Mouse (Mus musculus) mesoderm, embryonic 11.5 days (tissue): ENCODE measurements at regions not wholly inside any gene's neighbourhood (a gene's known extent, or its start where the extent isn't known, plus 50 kb on each side); places are given as distances from the start of the nearest gene placed in this dataset.

Experiments
- DNase-seq: peaks from one replicate; pipeline ENCODE4 v3.0.0-alpha.2; 2012; ENCODE audit warnings: low read depth, low spot score

GRCm38 (mm10) chr13:53805872-53806271 is 249.6 kb downstream of the Drd1 start:
- DNase-seq: no peak

GRCm38 (mm10) chr13:53800978-53801377 is 254.5 kb downstream of the Drd1 start:
- no peak for DNase-seq

DNA sequence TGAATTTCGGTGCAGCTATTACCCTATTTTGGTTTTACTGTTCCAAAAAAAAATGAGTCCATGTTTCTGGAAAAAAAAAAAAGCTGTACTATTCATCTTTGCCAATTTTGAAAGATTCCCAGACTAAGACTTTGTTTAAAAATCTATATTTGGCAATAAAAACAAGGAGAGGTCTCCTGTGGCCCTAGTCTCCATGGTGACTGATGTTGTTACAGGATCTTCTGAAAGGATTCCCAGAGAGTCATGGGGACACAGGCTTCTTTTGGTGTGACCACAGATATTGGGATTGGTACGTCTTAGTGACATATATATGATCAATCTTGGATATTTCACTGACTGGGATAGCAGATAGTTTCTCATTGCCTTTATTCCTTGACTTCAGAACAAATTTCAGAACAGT is 266.7 kb downstream of the Drd1 start:
- DNase-seq: no peak

- peak; percentile 87 for DNase-seq
Measured at GRCm38 (mm10) chr13:53783492-53783891, 272.0 kb downstream of the Drd1 start.

DNA sequence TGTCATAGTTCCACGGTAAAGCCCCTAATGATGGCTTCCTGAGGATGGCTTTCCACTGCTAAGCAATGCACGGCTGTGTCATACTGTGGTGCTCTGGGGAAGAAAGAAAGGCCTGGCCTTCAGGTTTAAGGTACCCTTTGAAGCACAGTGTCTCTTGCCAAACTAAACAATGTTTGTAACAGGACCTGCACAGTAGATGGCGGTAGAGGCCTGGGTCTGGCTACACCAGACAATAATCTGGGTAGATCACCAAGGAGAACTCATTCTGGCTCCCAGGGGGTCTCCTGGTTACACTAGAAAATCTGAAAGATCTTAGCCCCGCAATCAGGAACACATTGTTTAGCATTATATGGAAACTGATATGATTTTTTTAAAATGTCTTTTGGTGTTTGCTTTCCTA is 276.4 kb downstream of the Drd1 start:
- DNase-seq: peak; percentile 53

DNA sequence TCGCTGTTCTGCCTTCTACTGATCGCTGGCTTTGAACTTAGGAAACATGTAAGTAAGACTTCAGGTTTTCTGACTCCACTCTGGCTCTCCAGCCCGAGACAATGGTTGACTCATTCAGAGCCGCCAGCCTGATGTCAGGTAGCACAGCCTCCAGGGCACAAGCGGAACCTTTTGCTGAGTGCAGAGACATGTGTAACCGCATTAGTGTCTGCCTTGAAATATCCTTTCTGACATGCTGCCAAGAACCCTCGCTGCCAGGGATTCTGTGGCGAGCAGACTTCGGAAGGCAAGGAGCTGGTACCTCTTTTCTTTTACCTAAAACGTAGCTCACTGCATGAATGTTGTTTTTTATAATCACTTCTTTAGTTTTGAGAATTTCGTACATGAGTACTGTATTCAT is 279.1 kb downstream of the Drd1 start:
- DNase-seq: no peak

- peak; percentile 82 for DNase-seq
Measured at GRCm38 (mm10) chr13:53775687-53776086, 279.8 kb downstream of the Drd1 start.

DNA sequence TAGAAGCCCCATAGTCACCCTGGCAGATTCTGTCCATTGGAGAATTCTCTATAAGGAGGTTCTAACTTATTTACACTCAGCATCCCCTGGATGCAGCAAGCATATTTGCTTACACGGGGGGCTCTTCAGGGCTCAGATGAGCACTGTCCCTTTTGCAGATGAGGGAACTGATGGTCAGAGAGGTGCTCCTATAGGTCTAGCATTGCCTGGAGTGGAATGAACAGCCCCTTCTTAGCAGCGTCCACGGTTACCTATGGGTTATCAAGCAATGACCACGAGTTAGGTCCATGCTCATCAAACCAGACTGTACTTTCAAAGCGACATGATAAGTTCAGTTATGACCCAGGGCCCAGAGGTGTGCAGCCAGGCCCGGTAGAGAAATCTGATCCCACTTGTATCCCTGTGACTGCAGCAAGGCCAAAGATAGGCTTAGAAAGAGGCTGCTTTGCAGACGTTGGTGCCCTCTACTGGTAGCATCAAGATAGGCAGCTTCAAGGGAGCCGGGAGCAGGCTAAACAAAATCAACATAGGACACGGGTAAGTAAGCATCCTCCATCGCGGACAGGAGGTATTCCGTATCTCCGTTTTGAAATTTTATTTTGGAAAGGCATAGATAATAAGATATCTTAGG is 290.8 kb downstream of the Drd1 start:
- DNase-seq: peak; percentile 83

- DNase-seq: no peak
Measured at GRCm38 (mm10) chr13:53757576-53758237, 284.8 kb upstream of the Msx2 start.

DNA sequence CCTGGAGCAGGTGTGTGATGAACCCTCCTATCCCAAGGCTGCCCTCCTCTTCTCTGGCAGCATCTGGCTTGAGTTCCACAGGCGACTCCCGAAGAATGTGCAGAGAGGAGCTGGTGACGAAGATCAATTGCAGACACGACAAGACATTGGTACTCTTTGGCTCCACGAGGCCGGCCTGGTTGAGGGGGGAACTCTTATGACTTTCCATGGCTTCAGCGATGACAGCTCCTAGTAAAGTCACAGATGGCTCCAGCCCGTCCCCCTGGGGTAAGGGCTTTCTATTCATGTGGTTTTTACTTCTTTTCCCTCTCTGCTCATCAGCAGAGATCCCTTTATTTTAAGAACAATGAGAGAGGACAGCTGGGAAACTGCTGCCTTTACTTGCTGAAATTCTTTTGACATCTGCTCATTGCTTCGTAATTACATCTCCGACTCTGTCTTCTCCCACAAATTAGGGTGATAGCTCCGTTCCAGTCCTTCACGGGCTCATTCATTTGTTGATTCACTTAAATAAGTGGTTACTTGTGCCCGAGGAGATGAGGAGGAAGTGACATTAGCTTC is 284.2 kb upstream of the Msx2 start:
- DNase-seq: peak; percentile 26

DNA sequence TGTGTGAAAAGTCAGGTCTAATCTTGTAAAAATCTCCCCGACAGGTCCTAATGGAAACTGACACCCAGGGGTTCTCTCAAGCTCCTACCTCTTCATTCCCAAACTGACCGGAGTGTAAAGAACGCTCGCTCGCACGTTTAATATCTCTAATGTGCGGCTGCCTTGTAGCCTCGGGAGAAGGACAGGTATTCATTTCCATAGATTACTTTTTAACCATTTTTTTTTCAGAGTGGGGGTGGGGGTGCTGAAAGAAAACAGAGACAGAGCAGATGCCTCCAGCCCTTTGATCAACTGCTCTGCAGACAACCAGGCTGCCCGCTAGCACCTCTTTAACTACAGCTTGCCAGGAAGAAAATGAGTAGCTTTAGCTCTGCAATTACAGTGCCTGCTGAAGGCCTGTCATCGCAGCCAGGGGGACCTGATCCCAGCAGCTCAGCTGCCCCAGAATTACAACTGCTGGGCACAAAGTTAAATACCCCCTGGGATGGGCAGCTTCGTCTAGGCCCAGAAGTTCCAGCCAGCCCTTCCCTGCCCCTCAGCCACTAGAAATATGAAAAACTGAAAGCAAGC is 282.3 kb upstream of the Msx2 start:
- DNase-seq: peak; percentile 20

DNA sequence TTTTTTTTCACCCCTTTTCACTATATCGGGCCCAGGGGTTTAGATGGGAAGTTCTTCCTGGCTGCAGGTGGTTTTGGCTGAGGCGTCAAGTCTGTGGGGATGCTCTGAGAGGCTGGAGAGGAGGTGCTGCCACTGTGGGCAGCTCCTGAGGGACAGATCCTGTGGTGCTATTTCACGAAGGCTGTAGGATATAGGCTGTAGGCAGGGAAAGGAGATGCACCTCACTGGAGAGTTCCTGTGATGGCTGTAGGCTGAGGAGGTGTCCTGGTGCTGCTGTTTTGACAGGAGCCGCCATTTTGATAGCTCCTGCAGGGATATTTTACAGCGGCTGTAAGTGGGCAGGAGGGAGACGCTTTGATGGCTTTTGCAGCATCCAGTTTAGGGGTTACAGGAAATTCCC is 280.2 kb upstream of the Msx2 start:
- DNase-seq: no peak

- no peak for DNase-seq
Measured at GRCm38 (mm10) chr13:53740981-53741380, 268.1 kb upstream of the Msx2 start.

DNA sequence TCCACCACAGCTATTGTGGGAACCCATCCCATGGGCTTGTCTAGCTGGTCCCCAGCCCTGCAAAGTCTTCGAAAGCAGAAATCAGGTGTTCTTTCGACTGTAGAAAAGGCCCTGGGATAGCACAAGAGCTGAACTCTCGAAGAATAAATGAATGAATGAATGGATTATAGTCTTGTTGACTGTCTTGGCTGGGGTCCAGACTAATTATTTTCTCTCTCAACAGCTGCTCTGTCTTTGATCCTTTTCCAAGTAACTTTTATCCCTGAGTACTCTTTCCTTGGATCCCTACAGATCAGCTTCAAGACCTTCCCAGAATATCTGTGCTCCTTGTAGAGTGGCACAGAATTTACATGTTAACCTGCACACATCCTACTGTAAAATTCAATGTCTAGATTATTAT is 266.3 kb upstream of the Msx2 start:
- no peak for DNase-seq

DNA sequence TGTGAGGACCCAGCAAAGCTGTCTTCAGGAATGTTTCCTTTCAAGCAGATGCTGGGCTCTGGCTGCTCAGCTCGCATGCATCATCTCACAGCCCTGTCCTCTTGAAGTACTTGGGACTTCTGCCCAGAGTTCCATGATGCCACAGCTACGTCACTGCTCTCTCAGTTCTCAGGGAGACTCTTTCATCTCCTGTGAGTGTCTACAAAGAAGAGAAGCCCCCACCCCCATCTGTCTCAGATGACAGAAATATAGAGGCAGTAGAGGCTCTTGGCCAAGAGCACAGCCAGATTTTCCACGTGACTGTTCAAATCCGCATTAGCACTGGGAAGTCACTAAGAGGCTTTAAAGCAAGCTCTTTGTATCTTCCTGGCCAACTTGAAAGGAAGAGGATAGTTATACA is 262.1 kb upstream of the Msx2 start:
- DNase-seq: no peak

- no peak for DNase-seq
Measured at GRCm38 (mm10) chr13:53730259-53730902, 257.5 kb upstream of the Msx2 start.

DNA sequence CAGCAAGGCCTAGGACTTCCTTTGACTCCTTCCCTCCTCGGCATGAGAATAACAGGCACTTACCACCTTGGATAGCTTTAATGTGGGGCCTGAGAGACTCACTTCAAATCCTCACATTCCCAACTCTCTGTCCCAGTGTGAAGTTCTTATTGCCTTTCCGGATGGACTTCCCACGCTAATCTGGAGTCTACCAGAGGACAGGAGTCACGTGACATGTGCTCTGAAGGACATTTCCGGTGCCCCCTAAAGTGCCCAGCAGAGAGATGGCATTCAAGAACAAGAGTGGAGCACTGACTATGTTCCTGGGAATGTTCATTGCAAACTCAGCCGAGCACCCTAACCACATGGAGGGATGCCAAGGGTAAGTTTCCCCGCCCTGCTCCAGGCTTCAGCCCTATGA is 257.0 kb upstream of the Msx2 start:
- no peak for DNase-seq

- no peak for DNase-seq
Measured at GRCm38 (mm10) chr13:53726031-53726430, 253.2 kb upstream of the Msx2 start.

- peak; percentile 16 for DNase-seq
Measured at GRCm38 (mm10) chr13:53722881-53723280, 250.0 kb upstream of the Msx2 start.

DNA sequence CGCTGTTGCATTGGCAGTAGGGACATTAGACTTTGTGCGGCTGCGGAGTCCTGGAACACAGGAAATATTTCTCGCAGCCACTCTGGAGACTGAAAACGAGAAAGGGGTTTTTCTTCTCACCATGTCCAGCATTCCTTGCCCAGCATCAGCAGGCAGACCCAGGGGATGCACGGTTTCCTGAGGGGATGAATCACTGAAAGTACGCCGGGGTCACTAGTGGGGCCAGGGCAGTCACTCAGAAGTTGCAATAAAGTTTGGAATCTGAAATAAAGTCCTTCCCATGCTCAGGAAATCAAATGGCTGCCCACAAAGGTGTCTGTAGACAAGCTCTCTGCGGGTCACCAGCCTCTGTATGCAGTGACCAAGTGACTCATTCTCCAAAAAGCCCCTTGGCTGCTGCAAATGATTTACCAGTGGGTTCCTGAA is 248.2 kb upstream of the Msx2 start:
- peak; percentile 15 for DNase-seq

GRCm38 (mm10) chr13:53717582-53717981 is 244.7 kb upstream of the Msx2 start:
- no peak for DNase-seq

DNA sequence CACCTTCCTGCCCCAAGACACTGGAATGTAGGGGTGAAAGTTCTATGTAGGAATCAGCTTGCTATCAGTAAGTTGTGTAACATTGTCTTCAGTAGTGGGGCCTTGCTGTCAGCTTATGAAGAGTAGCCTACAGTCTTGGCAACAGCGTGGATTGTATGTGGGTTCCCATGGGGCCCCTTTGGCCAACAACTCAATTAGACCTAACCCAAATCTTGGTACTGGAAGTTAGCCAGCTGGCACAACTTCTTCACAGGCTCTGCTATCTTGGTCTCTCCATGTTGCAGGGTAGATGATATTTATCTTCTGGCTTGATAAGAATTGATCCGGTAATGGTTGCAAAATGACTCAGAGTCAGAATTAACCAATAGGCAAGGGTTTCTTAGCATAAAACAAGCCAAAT is 244.2 kb upstream of the Msx2 start:
- no peak for DNase-seq
